Mouse (Mus musculus) stomach, embryonic 14.5 days (tissue): ENCODE data around the gene Npepl1. TPM values are rescaled to one million over a fixed set of nuclear protein-coding genes. Genes with fewer than 3 reads are reported as not detected.

Source experiments
- ATAC-seq: fragments of 200-750 bp; cut with Nextera tagmentation; 2 replicates; pipeline ENCODE4 v1.8.0; 2017; ENCODE audit warnings: low read depth, moderate TSS enrichment; ENCODE audit not compliant: insufficient number of reproducible peaks, insufficient read depth, low FRiP score
- H3K27ac ChIP-seq: fragments of 300-500 bp; sonication (generic); 2 replicates; pipeline ENCODE4 v1.5.1; 2014; ENCODE audit warnings: mild to moderate bottlenecking, low read length, moderate library complexity, mixed read lengths
- H3K27me3 ChIP-seq: fragments of 300-500 bp; sonication (generic); 2 replicates; pipeline ENCODE4 v1.6.1; 2014; ENCODE audit warnings: low read length, control low read depth, mixed read lengths; ENCODE audit not compliant: control insufficient read depth, insufficient read depth
- H3K36me3 ChIP-seq: fragments of 300-500 bp; sonication (generic); 2 replicates; pipeline ENCODE4 v1.6.1; 2014; ENCODE audit warnings: mild to moderate bottlenecking, control low read depth, low read length, moderate library complexity, mixed read lengths; ENCODE audit not compliant: control insufficient read depth, insufficient read depth
- H3K4me1 ChIP-seq: fragments of 300-500 bp; sonication (generic); 2 replicates; pipeline ENCODE4 v1.6.1; 2014; ENCODE audit warnings: low read length, control low read depth, mixed read lengths; ENCODE audit not compliant: control insufficient read depth, insufficient read depth
- H3K4me2 ChIP-seq: fragments of 300-500 bp; sonication (generic); replicated peaks from 2 replicates; pipeline ENCODE4 v1.6.1; 2014; ENCODE audit warnings: low read depth, low read length, control low read depth
- H3K4me3 ChIP-seq: fragments of 300-500 bp; sonication (generic); 2 replicates; pipeline ENCODE4 v1.5.1; 2014; ENCODE audit warnings: low read depth, low read length, control low read depth
- H3K9ac ChIP-seq: fragments of 300-500 bp; sonication (generic); replicated peaks from 2 replicates; pipeline ENCODE4 v1.6.1; 2014; ENCODE audit warnings: low read depth, mild to moderate bottlenecking, control low read depth, low read length, moderate library complexity, mixed read lengths
- H3K9me3 ChIP-seq: fragments of 300-500 bp; sonication (generic); 2 replicates; pipeline ENCODE4 v1.6.1; 2016; ENCODE audit warnings: low read depth, low read length, control low read depth; ENCODE audit not compliant: control insufficient read depth
- WGBS: fragments of 180-500 bp; shearing (Covaris S2); extraction: QIAGEN DNeasy Blood & Tissue Kit; methylation state at CpG from one replicate; pipeline ENCODE4 v1.1.7; 2014; 5-methylcytosine and 5-hydroxymethylcytosine counted together
- polyA plus RNA-seq: library from polyadenylated mRNA; unstranded; fragments of >200 nt; fragmentation: Nextera tagmentation; extraction: Ambion mirVana; gene quantifications from 2 replicates; pipeline ENCODE4 v1.2.1, GENCODE M21; 2014

The Npepl1 gene
- polyA plus RNA-seq, 1 experiment from 2014 or later = 48.1 TPM

GRCm38 (mm10) chr2:174074621-174075020 lies 35.5 kb upstream of the Npepl1 start:
- peak; percentile 15; the same call in 1 of the 2 replicates for ATAC-seq
- Histone ChIP-seq H3K4me3 (peak overlapping the region; percentile 15; the same call in 1 of the 2 replicates), H3K9ac (peak overlapping the region; percentile 22; the same call in 1 of the 2 replicates), H3K9me3 (no peaks in the 10 kb centered on the region), H3K4me1 (peaks cover 25% of the 10 kb centered on the region), H3K36me3 (no peaks in the 10 kb centered on the region), H3K27me3 (no peaks in the 10 kb centered on the region), H3K27ac (peak overlapping the region; percentile 94), H3K4me2 (peak overlapping the region; percentile 72)
- 2% methylated on average over 12 of the region's 13 CpGs for WGBS

GRCm38 (mm10) chr2:174075072-174075570 lies 35.0 kb upstream of the Npepl1 start:
- Histone ChIP-seq H3K9me3 (no peaks in the 10 kb centered on the region), H3K27me3 (no peaks in the 10 kb centered on the region), H3K4me2 (peak overlapping the region; percentile 72), H3K36me3 (no peaks in the 10 kb centered on the region), H3K27ac (peak overlapping the region; percentile 94), H3K4me1 (peaks cover 25% of the 10 kb centered on the region), H3K9ac (peak overlapping the region; percentile 22; the same call in 1 of the 2 replicates), H3K4me3 (peak overlapping the region; percentile 15; the same call in 1 of the 2 replicates)
- WGBS = 4% methylated on average over 22 of the region's 22 CpGs
- no peak for ATAC-seq

- ATAC-seq = peak; percentile 93
- Histone ChIP-seq H3K9ac (peak within 1 kb of the TSS; percentile 89), H3K4me3 (peak within 1 kb of the TSS; percentile 80), H3K27ac (peak within 1 kb of the TSS; percentile 94), H3K27me3 (no peaks in the 10 kb centered on the region), H3K4me2 (peak within 1 kb of the TSS; percentile 72), H3K36me3 (no peaks in the 10 kb centered on the region), H3K4me1 (peaks cover 31% of the 10 kb centered on the region), H3K9me3 (no peaks in the 10 kb centered on the region)
- WGBS = 2% methylated on average over 32 of the region's 32 CpGs
Observed at GRCm38 (mm10) chr2:174075673-174076432, 34.3 kb upstream of the Npepl1 start, which contains the start of gene Stx16. Gene Stx16, plus strand, starts transcription at chr2:174076308.

GRCm38 (mm10) chr2:174076433-174076824 lies 33.7 kb upstream of the Npepl1 start:
- no peaks in the 10 kb centered on the region for H3K27me3 ChIP-seq
- H3K4me1 ChIP-seq = peaks cover 36% of the 10 kb centered on the region
- peak overlapping the region; percentile 89 for H3K9ac ChIP-seq
- WGBS = under 1% methylated on average over 22 of the region's 22 CpGs
- H3K4me2 ChIP-seq = peak overlapping the region; percentile 72
- ATAC-seq = peak; percentile 25; the same call in 1 of the 2 replicates
- H3K36me3 ChIP-seq = no peaks in the 10 kb centered on the region
- peak overlapping the region; percentile 80 for H3K4me3 ChIP-seq
- no peaks in the 10 kb centered on the region for H3K9me3 ChIP-seq
- H3K27ac ChIP-seq = peak overlapping the region; percentile 94

- no peaks in the 10 kb centered on the region for H3K9me3 ChIP-seq
- ATAC-seq = no peak
- WGBS = under 1% methylated on average over 19 of the region's 19 CpGs
Observed at GRCm38 (mm10) chr2:174077004-174077695, 33.0 kb upstream of the Npepl1 start.

GRCm38 (mm10) chr2:174077776-174078338 lies 32.3 kb upstream of the Npepl1 start:
- no peak overlapping the region; the same call in 1 of the 2 replicates for H3K27ac ChIP-seq
- H3K4me3 ChIP-seq = peak overlapping the region; percentile 80
- H3K9me3 ChIP-seq = no peaks in the 10 kb centered on the region
- no peaks in the 10 kb centered on the region for H3K36me3 ChIP-seq
- peaks cover 45% of the 10 kb centered on the region for H3K4me1 ChIP-seq
- ATAC-seq = no peak
- peak overlapping the region; percentile 72 for H3K4me2 ChIP-seq
- H3K9ac ChIP-seq = no peak overlapping the region; the same call in 1 of the 2 replicates
- H3K27me3 ChIP-seq = no peaks in the 10 kb centered on the region
- WGBS = 9% methylated on average over 11 of the region's 11 CpGs

More at GRCm38 (mm10) chr2:174077004-174077695, 33.0 kb upstream of the Npepl1 start:
- peak overlapping the region; percentile 89 for H3K9ac ChIP-seq
- H3K4me3 ChIP-seq = peak overlapping the region; percentile 80
- peaks cover 40% of the 10 kb centered on the region for H3K4me1 ChIP-seq
- H3K27ac ChIP-seq = peak overlapping the region; percentile 94
- H3K4me2 ChIP-seq = peak overlapping the region; percentile 72
- H3K36me3 ChIP-seq = no peaks in the 10 kb centered on the region
- no peaks in the 10 kb centered on the region for H3K27me3 ChIP-seq

GRCm38 (mm10) chr2:174081833-174082232 lies 28.3 kb upstream of the Npepl1 start:
- Histone ChIP-seq H3K36me3 (no peaks in the 10 kb centered on the region), H3K4me1 (peaks cover 27% of the 10 kb centered on the region; the same call in 1 of the 2 replicates), H3K9me3 (no peaks in the 10 kb centered on the region), H3K9ac (no peak overlapping the region), H3K4me3 (no peak overlapping the region), H3K4me2 (no peak overlapping the region), H3K27me3 (no peaks in the 10 kb centered on the region), H3K27ac (no peak overlapping the region; the same call in 1 of the 2 replicates)
- 56% methylated on average over 5 of the region's 5 CpGs for WGBS
- no peak for ATAC-seq

- ATAC-seq = no peak
- Histone ChIP-seq H3K4me3 (no peak overlapping the region), H3K4me1 (peaks cover 27% of the 10 kb centered on the region; the same call in 1 of the 2 replicates), H3K36me3 (no peaks in the 10 kb centered on the region), H3K9ac (no peak overlapping the region), H3K27me3 (no peaks in the 10 kb centered on the region), H3K27ac (peak overlapping the region; percentile 11; the same call in 1 of the 2 replicates), H3K9me3 (no peaks in the 10 kb centered on the region), H3K4me2 (no peak overlapping the region)
- WGBS = 37% methylated on average over 3 of the region's 3 CpGs
Observed at GRCm38 (mm10) chr2:174082380-174082918, 27.7 kb upstream of the Npepl1 start.
